Mouse (Mus musculus): Measurements from ENCODE around the gene Terf2ip.

Terf2ip gene

GRCm38 (mm10) chr8:112007669-112008068 lies 3.5 kb upstream of the Terf2ip start:
- ATAC-seq (ENCODE audit: insufficient number of reproducible peaks, low FRiP score, low TSS enrichment), result no peak

GRCm38 (mm10) chr8:112009558-112009957 lies 1.6 kb upstream of the Terf2ip start:
- no peak for ATAC-seq (ENCODE audit: insufficient number of reproducible peaks, low FRiP score, low TSS enrichment)

- peak; percentile 29; the same call in 1 of the 2 replicates for ATAC-seq (ENCODE audit: insufficient number of reproducible peaks, low FRiP score, low TSS enrichment)
These were observed 631 bp downstream of the Terf2ip start for GRCm38 (mm10) chr8:112011816-112012242.

GRCm38 (mm10) chr8:112014936-112015335 lies 3.7 kb downstream of the Terf2ip start, which contains the start of gene Gm6793:
TSS of gene Gm6793 (minus strand) at chr8:112015036.
- ATAC-seq (ENCODE audit: insufficient number of reproducible peaks, low FRiP score, low TSS enrichment), result no peak

- ATAC-seq (ENCODE audit: insufficient number of reproducible peaks, low FRiP score, low TSS enrichment), result no peak
These were observed 18.3 kb downstream of the Terf2ip start for GRCm38 (mm10) chr8:112029455-112029854.

GRCm38 (mm10) chr8:112030663-112031062 lies 19.5 kb downstream of the Terf2ip start:
- ATAC-seq (ENCODE audit: insufficient number of reproducible peaks, low FRiP score, low TSS enrichment), result no peak

GRCm38 (mm10) chr8:112033071-112033470 lies 21.9 kb downstream of the Terf2ip start:
- no peak for ATAC-seq (ENCODE audit: insufficient number of reproducible peaks, low FRiP score, low TSS enrichment)

- ATAC-seq (ENCODE audit: insufficient number of reproducible peaks, low FRiP score, low TSS enrichment), result peak; percentile 58; the same call in 1 of the 2 replicates
These were observed 23.4 kb downstream of the Terf2ip start for GRCm38 (mm10) chr8:112034603-112035002.

- ATAC-seq (ENCODE audit: insufficient number of reproducible peaks, low FRiP score, low TSS enrichment), result no peak
These were observed 26.3 kb downstream of the Terf2ip start for GRCm38 (mm10) chr8:112037521-112037920.

GRCm38 (mm10) chr8:112045182-112045581 lies 34.0 kb downstream of the Terf2ip start:
- no peak for ATAC-seq (ENCODE audit: insufficient number of reproducible peaks, low FRiP score, low TSS enrichment)

- peak; percentile 80; the same call in 1 of the 2 replicates for ATAC-seq (ENCODE audit: insufficient number of reproducible peaks, low FRiP score, low TSS enrichment)
These were observed 34.7 kb downstream of the Terf2ip start for GRCm38 (mm10) chr8:112045896-112046295.

GRCm38 (mm10) chr8:112048293-112048692 lies 37.1 kb downstream of the Terf2ip start:
- no peak for ATAC-seq (ENCODE audit: insufficient number of reproducible peaks, low FRiP score, low TSS enrichment)

- no peak for ATAC-seq (ENCODE audit: insufficient number of reproducible peaks, low FRiP score, low TSS enrichment)
These were observed 38.8 kb downstream of the Terf2ip start for GRCm38 (mm10) chr8:112049984-112050383.

- ATAC-seq (ENCODE audit: insufficient number of reproducible peaks, low FRiP score, low TSS enrichment), result no peak
These were observed 40.3 kb downstream of the Terf2ip start for GRCm38 (mm10) chr8:112051537-112051936.

- no peak for ATAC-seq (ENCODE audit: insufficient number of reproducible peaks, low FRiP score, low TSS enrichment)
These were observed 43.3 kb downstream of the Terf2ip start for GRCm38 (mm10) chr8:112054456-112054855.

GRCm38 (mm10) chr8:112061372-112061771 lies 50.2 kb downstream of the Terf2ip start:
- no peak for ATAC-seq (ENCODE audit: insufficient number of reproducible peaks, low FRiP score, low TSS enrichment)
